8 mouse cellular contexts compared by ENCODE assay signal in genomic region chr9:52298329-52298728, GRCm38 (mm10).
DNase-seq lines count a peak whose midpoint lies in the region; ATAC-seq lines count a peak whose summit lies in the region.

No protein-coding gene starts in this region.

- no peaks in the 10 kb centered on the region for H3K36me3 ChIP-seq in heart, embryonic 12.5 days
- no peaks in the 10 kb centered on the region for H3K36me3 ChIP-seq in splenic B cell, adult 2 months (ENCODE audit: control insufficient read depth, insufficient read depth, low read length, poor library complexity, severe bottlenecking)

- peak; percentile 28 for DNase-seq in heart, postnatal 10 days
- peak; percentile 51 to 52 for DNase-seq in right cerebral cortex, adult 2 months (ENCODE audit: low spot score in 2 of 2)
- no peak for DNase-seq in right cerebral cortex, postnatal 4 days
- peak; percentile 77 for DNase-seq in embryo, embryonic 10 days (ENCODE audit: low spot score)
- peak; percentile 12 to 19 for DNase-seq in kidney, postnatal 36 days
- DNase-seq in splenic B cell, adult 2 months (ENCODE audit: low read depth, low spot score): peak; percentile 56
- no peak for DNase-seq in spleen, postnatal 10 days (ENCODE audit: low spot score in 2 of 2)

- H3K27me3 ChIP-seq in heart, embryonic 12.5 days (replicated peaks): no peaks in the 10 kb centered on the region
- no peaks in the 10 kb centered on the region for H3K27me3 ChIP-seq in splenic B cell, adult 2 months (ENCODE audit: control insufficient read depth, insufficient read depth, low read length, poor library complexity, severe bottlenecking)

- no peaks in the 10 kb centered on the region for H3K9me3 ChIP-seq in heart, embryonic 12.5 days (replicated peaks)

- ATAC-seq in heart, embryonic 12.5 days (ENCODE audit: insufficient number of reproducible peaks, low FRiP score): no peak

- H3K9ac ChIP-seq in heart, embryonic 12.5 days: no peak overlapping the region

- 13% methylated on average over 6 of the region's 6 CpGs for WGBS in heart, embryonic 12.5 days

- no peaks in the 10 kb centered on the region for H3K4me1 ChIP-seq in heart, embryonic 12.5 days (replicated peaks)

- no peak overlapping the region for H3K4me3 ChIP-seq in heart, embryonic 12.5 days

- no peak overlapping the region for H3K27ac ChIP-seq in heart, embryonic 12.5 days (ENCODE audit: poor library complexity, severe bottlenecking)

- H3K4me2 ChIP-seq in heart, embryonic 12.5 days: no peak overlapping the region

- intact Hi-C loops in heart, postnatal 10 days (cut with DNase I): loop anchor here (1.0 to 2.0 kb wide), 2 partner anchors 847 to 920 kb away; no protein-coding TSS in a partner anchor

Comparison
In these comparisons a context has a peak if more than half of its experiments do, and no peak if none do; other contexts are left out.
1. DNase-seq: peak in heart, postnatal 10 days (2 of 2), right cerebral cortex, adult 2 months (2 of 2), embryo, embryonic 10 days (single experiment), kidney, postnatal 36 days (2 of 2) and splenic B cell, adult 2 months (single experiment); none in right cerebral cortex, postnatal 4 days (single experiment) and spleen, postnatal 10 days (0 of 2).